Mouse (Mus musculus) C2C12 (cell line): Measurements from ENCODE around the gene Otud7a.

ENCODE experiments used
- CTCF ChIP-seq: IDR thresholded peaks from one replicate; pipeline ENCODE4 v1.5.1; 2011; ENCODE audit not compliant: control insufficient read depth, insufficient read depth, insufficient read length
- FOSL1 ChIP-seq: IDR thresholded peaks from one replicate; pipeline ENCODE4 v1.8.0; 2011; ENCODE audit warnings: mild to moderate bottlenecking, low read length; ENCODE audit not compliant: poor library complexity, insufficient read depth, severe bottlenecking
- MAX ChIP-seq: IDR thresholded peaks from one replicate; pipeline ENCODE4 v1.6.1; 2011; ENCODE audit warnings: mild to moderate bottlenecking, control low read depth
- USF1 ChIP-seq: IDR thresholded peaks from one replicate; pipeline ENCODE4 v1.6.1; 2011; ENCODE audit warnings: low read depth, mild to moderate bottlenecking, control low read depth, moderate library complexity

GRCm38 (mm10) chr7:63802751-63803150 is 358.2 kb downstream of the Otud7a start:
- no peak for TF ChIP-seq CTCF
- TF ChIP-seq MAX: no peak
- TF ChIP-seq USF1: no peak
- no peak for TF ChIP-seq FOSL1
